8 mouse cellular contexts compared by ENCODE assay signal in the genomic region with DNA sequence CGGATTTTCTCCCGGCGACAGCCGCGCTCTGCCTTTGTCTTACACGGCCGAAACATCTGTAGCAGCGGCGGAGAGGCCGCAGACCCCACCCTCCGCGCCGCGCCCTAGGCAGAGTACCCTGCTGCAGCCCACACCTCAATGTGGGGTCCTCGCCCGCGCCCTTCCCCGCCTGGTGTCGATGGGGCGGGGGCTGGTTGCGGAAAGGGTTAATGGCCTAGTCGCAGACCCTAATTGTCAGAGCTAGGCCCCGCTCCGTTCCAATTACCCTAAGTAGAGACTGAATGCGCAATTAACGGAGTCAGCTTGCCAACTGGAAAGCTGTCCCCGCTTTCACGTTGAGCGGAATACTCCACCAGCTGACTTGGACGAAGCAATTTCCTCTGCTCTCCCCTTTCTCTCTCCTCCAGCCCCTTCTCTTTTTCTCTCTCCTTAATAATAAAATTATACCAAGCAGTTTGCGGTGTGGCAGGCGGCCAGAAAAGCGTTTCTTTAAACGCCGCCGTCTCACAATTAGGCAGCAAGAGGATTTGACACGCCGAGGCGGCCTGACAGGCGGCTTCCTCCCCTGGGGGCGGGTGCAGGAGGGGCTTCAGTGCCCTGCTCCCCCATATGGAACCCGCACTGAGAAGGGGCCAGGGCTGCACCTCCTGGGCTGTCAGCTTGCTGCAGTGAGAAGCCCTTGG. TPM values are rescaled to one million over a fixed set of nuclear protein-coding genes. Genes with fewer than 3 reads are reported as not detected.
DNase-seq lines count a peak whose midpoint lies in the region; ATAC-seq and TF ChIP-seq lines count a peak whose summit lies in the region.

No protein-coding gene starts in this region.

- no peaks in the 10 kb centered on the region for H3K27me3 ChIP-seq in lung, embryonic 15.5 days
- H3K27me3 ChIP-seq in heart, embryonic 16.5 days (ENCODE audit: control insufficient read depth, insufficient read depth, low read length): no peaks in the 10 kb centered on the region
- H3K27me3 ChIP-seq in liver, embryonic 14.5 days (ENCODE audit: control insufficient read depth, insufficient read depth, low read length): no peaks in the 10 kb centered on the region; the same call in 1 of the 2 replicates

- no peak for TF ChIP-seq EP300 in liver, embryonic 14.5 days (IDR thresholded peaks at IDR 0.05; ENCODE audit: low read depth)

- no peaks in the 10 kb centered on the region for H3K36me3 ChIP-seq in lung, embryonic 15.5 days
- no peaks in the 10 kb centered on the region for H3K36me3 ChIP-seq in heart, embryonic 16.5 days (ENCODE audit: control insufficient read depth, insufficient read depth)
- no peaks in the 10 kb centered on the region for H3K36me3 ChIP-seq in liver, embryonic 14.5 days (replicated peaks; ENCODE audit: control insufficient read depth, insufficient read depth, low read depth)

- 1% methylated on average over 42 of the region's 42 CpGs for WGBS in lung, embryonic 15.5 days
- WGBS in heart, embryonic 16.5 days: 3% methylated on average over 42 of the region's 42 CpGs
- WGBS in liver, embryonic 14.5 days (ENCODE audit: insufficient replicate concordance): 7% methylated on average over 42 of the region's 42 CpGs

- ATAC-seq in lung, embryonic 15.5 days (ENCODE audit: borderline replicate concordance, extremely low read depth, low FRiP score, low TSS enrichment): 0 out of 2 replicates have a peak, but pooled peaks have one; percentile 1
- no peak for ATAC-seq in heart, embryonic 16.5 days (replicated peaks; ENCODE audit: extremely low read depth, insufficient read depth, low FRiP score)
- no peak for ATAC-seq in liver, embryonic 14.5 days (ENCODE audit: insufficient read depth)

- H3K27ac ChIP-seq in lung, embryonic 15.5 days: peak overlapping the region; percentile 91
- H3K27ac ChIP-seq in heart, embryonic 16.5 days (ENCODE audit: low read length): peak overlapping the region; percentile 99
- H3K27ac ChIP-seq in liver, embryonic 14.5 days: no peak overlapping the region

- peak overlapping the region; percentile 58 for H3K4me3 ChIP-seq in lung, embryonic 15.5 days
- H3K4me3 ChIP-seq in heart, embryonic 16.5 days (ENCODE audit: low read length): peak overlapping the region; percentile 67
- H3K4me3 ChIP-seq in liver, embryonic 14.5 days (ENCODE audit: insufficient read depth in 1 of 2, low read depth in 2 of 2, low read length in 2 of 2): peak overlapping the region; percentile 53 to 75

- H3K9me3 ChIP-seq in lung, embryonic 15.5 days: no peaks in the 10 kb centered on the region
- no peaks in the 10 kb centered on the region for H3K9me3 ChIP-seq in heart, embryonic 16.5 days (replicated peaks; ENCODE audit: control insufficient read depth, low read length)
- no peaks in the 10 kb centered on the region for H3K9me3 ChIP-seq in liver, embryonic 14.5 days (ENCODE audit: control insufficient read depth, low read length)

- peak overlapping the region; percentile 61 for H3K9ac ChIP-seq in lung, embryonic 15.5 days
- H3K9ac ChIP-seq in heart, embryonic 16.5 days (ENCODE audit: low read length): peak overlapping the region; percentile 84
- peak overlapping the region; percentile 74 for H3K9ac ChIP-seq in liver, embryonic 14.5 days (replicated peaks)

- peak overlapping the region; percentile 99 for H3K4me2 ChIP-seq in lung, embryonic 15.5 days
- peak overlapping the region; percentile 97 for H3K4me2 ChIP-seq in heart, embryonic 16.5 days (ENCODE audit: low read depth, low read length)
- H3K4me2 ChIP-seq in liver, embryonic 14.5 days (ENCODE audit: low read depth): peak overlapping the region; percentile 100

- peaks cover 93% of the 10 kb centered on the region for H3K4me1 ChIP-seq in lung, embryonic 15.5 days
- peaks cover 75% of the 10 kb centered on the region for H3K4me1 ChIP-seq in heart, embryonic 16.5 days (ENCODE audit: control insufficient read depth, insufficient read depth, low read length)
- H3K4me1 ChIP-seq in liver, embryonic 14.5 days (replicated peaks; ENCODE audit: control insufficient read depth in 2 of 2, insufficient read depth in 2 of 2, low read length in 1 of 2): peaks cover 8 to 20% of the 10 kb centered on the region in 2 experiments; a peak in 3 of 4 replicates

- no peak for DNase-seq in lung, postnatal 14 days
- DNase-seq in embryo, embryonic 9.5 days (ENCODE audit: extremely low spot score): peak; percentile 45
- DNase-seq in kidney, postnatal 25 days: peak; percentile 59 to 68
- DNase-seq in liver, embryonic 14.5 days (ENCODE audit: low read depth in 3 of 3, low spot score in 3 of 3): no peak
- DNase-seq in retina, postnatal 7 days (ENCODE audit: low read depth, low spot score): peak; percentile 44
- DNase-seq in adipocyte (ENCODE audit: low spot score): no peak

- no peak for TF ChIP-seq CTCF in liver, embryonic 14.5 days (IDR thresholded peaks at IDR 0.05; ENCODE audit: low read depth)

RNA-seq across cellular contexts. Expression of a gene that starts 45.3 kb away (rescaled TPM):
- 74.3 and 76.8 TPM in 2 replicates for polyA plus RNA-seq in lung, embryonic 15.5 days (2015; fragmentation: Nextera tagmentation; extraction: Ambion mirVana)
- polyA plus RNA-seq in heart, embryonic 16.5 days (2015; fragmentation: Nextera tagmentation; extraction: Ambion mirVana): 36.1 and 47.0 TPM in 2 replicates
- 38.8 and 45.7 TPM in 2 replicates for polyA plus RNA-seq in liver, embryonic 14.5 days (2012; rRNA removed)
- polyA plus RNA-seq in liver, embryonic 14.5 days (2014; fragmentation: Nextera tagmentation; extraction: Ambion mirVana): 37.6 and 49.6 TPM in 2 replicates

Comparison
In these comparisons a context has a peak if more than half of its experiments do, and no peak if none do; other contexts are left out.
1. DNase-seq: peak in embryo, embryonic 9.5 days (single experiment), kidney, postnatal 25 days (2 of 2) and retina, postnatal 7 days (single experiment); none in lung, postnatal 14 days (single experiment), liver, embryonic 14.5 days (0 of 3) and adipocyte (single experiment).
2. Peak in every context shown above with its lines, with median percentiles within 50 percentile points of each other: H3K4me2 ChIP-seq, H3K4me3 ChIP-seq and H3K9ac ChIP-seq.